Mouse (Mus musculus) neural tube, embryonic 15.5 days (tissue): ENCODE results near the gene Zfp646. TPM values are rescaled to one million over a fixed set of nuclear protein-coding genes. Genes with fewer than 3 reads are reported as not detected.

Experiments
- ATAC-seq: fragments of 200-750 bp; cut with Nextera tagmentation; 2 replicates; pipeline ENCODE4 v1.8.0; 2017; ENCODE audit warnings: mild to moderate bottlenecking, moderate TSS enrichment, moderate library complexity; ENCODE audit not compliant: low FRiP score
- H3K27ac ChIP-seq: fragments of 300-500 bp; sonication (generic); replicated peaks from 2 replicates; pipeline ENCODE4 v1.5.1; 2015; ENCODE audit warnings: mild to moderate bottlenecking, inconsistent platforms
- H3K27me3 ChIP-seq: fragments of 300-500 bp; sonication (generic); replicated peaks from 2 replicates; pipeline ENCODE4 v1.6.1; 2015; ENCODE audit warnings: inconsistent platforms
- H3K36me3 ChIP-seq: fragments of 300-500 bp; sonication (generic); 2 replicates; pipeline ENCODE4 v1.6.1; 2015; ENCODE audit warnings: inconsistent platforms
- H3K4me1 ChIP-seq: fragments of 300-500 bp; sonication (generic); 2 replicates; pipeline ENCODE4 v1.6.1; 2015; ENCODE audit warnings: inconsistent platforms
- H3K4me2 ChIP-seq: fragments of 300-500 bp; sonication (generic); 2 replicates; pipeline ENCODE4 v1.6.1; 2015; ENCODE audit warnings: inconsistent platforms, mild to moderate bottlenecking, moderate library complexity
- H3K4me3 ChIP-seq: fragments of 300-500 bp; sonication (generic); replicated peaks from 2 replicates; pipeline ENCODE4 v1.5.1; 2015; ENCODE audit warnings: mild to moderate bottlenecking, inconsistent platforms
- H3K9ac ChIP-seq: fragments of 300-500 bp; sonication (generic); replicated peaks from 2 replicates; pipeline ENCODE4 v1.6.1; 2015; ENCODE audit warnings: mild to moderate bottlenecking, inconsistent platforms
- H3K9me3 ChIP-seq: fragments of 300-500 bp; sonication (generic); replicated peaks from 2 replicates; pipeline ENCODE4 v1.6.1; 2016; ENCODE audit warnings: inconsistent platforms
- WGBS: fragments of 180-500 bp; shearing (Covaris S2); methylation state at CpG from one replicate; pipeline ENCODE4 v1.1.7; 2015; ENCODE audit warnings: mixed read lengths; 5-methylcytosine and 5-hydroxymethylcytosine counted together
- polyA plus RNA-seq: library from polyadenylated mRNA; unstranded; fragments of >200 nt; fragmentation: Nextera tagmentation; extraction: Ambion mirVana; gene quantifications from 2 replicates; pipeline ENCODE4 v1.2.1, GENCODE M21; 2015

The Zfp646 gene
- polyA plus RNA-seq, 1 experiment from 2014 or later, result 7.0 TPM

GRCm38 (mm10) chr7:127866434-127866833 lies 9.6 kb upstream of the Zfp646 start:
- Histone ChIP-seq H3K4me1 (peaks cover 11% of the 10 kb centered on the region), H3K9ac (no peak overlapping the region), H3K4me3 (no peak overlapping the region), H3K9me3 (no peaks in the 10 kb centered on the region), H3K27ac (no peak overlapping the region), H3K36me3 (peaks cover 49% of the 10 kb centered on the region), H3K27me3 (no peaks in the 10 kb centered on the region), H3K4me2 (no peak overlapping the region)
- ATAC-seq, result no peak
- 97% methylated on average over 12 of the region's 12 CpGs for WGBS

GRCm38 (mm10) chr7:127867641-127868040 lies 8.4 kb upstream of the Zfp646 start:
- WGBS, result 97% methylated on average over 18 of the region's 18 CpGs
- no peak overlapping the region for H3K4me2 ChIP-seq
- no peak overlapping the region for H3K4me3 ChIP-seq
- H3K4me1 ChIP-seq, result peaks cover 18% of the 10 kb centered on the region
- no peaks in the 10 kb centered on the region for H3K9me3 ChIP-seq
- H3K27me3 ChIP-seq, result no peaks in the 10 kb centered on the region
- no peak overlapping the region for H3K27ac ChIP-seq
- peaks cover 57% of the 10 kb centered on the region for H3K36me3 ChIP-seq
- no peak for ATAC-seq
- no peak overlapping the region for H3K9ac ChIP-seq

- Histone ChIP-seq H3K9ac (no peak overlapping the region), H3K9me3 (no peaks in the 10 kb centered on the region), H3K4me1 (peaks cover 32% of the 10 kb centered on the region), H3K27ac (peak overlapping the region; percentile 4; the same call in 1 of the 2 replicates), H3K36me3 (peaks cover 52% of the 10 kb centered on the region), H3K4me2 (no peak overlapping the region), H3K27me3 (no peaks in the 10 kb centered on the region), H3K4me3 (no peak overlapping the region)
- 67% methylated on average over 3 of the region's 3 CpGs for WGBS
- ATAC-seq, result no peak
Observed at GRCm38 (mm10) chr7:127869149-127869810, 6.7 kb upstream of the Zfp646 start.

- no peak overlapping the region for H3K9ac ChIP-seq
- ATAC-seq, result no peak
- no peaks in the 10 kb centered on the region for H3K27me3 ChIP-seq
- H3K4me1 ChIP-seq, result peaks cover 37% of the 10 kb centered on the region
- H3K4me3 ChIP-seq, result no peak overlapping the region
- H3K36me3 ChIP-seq, result peaks cover 47% of the 10 kb centered on the region
- H3K4me2 ChIP-seq, result no peak overlapping the region
- 87% methylated on average over 5 of the region's 5 CpGs for WGBS
- no peak overlapping the region for H3K27ac ChIP-seq
- no peaks in the 10 kb centered on the region for H3K9me3 ChIP-seq
Observed at GRCm38 (mm10) chr7:127870136-127870821, 5.7 kb upstream of the Zfp646 start.

- 5% methylated on average over 20 of the region's 20 CpGs for WGBS
- peak overlapping the region; percentile 100 for H3K27ac ChIP-seq
Observed at GRCm38 (mm10) chr7:127874812-127875626, 1.0 kb upstream of the Zfp646 start.

GRCm38 (mm10) chr7:127875627-127876001 lies 407 bp upstream of the Zfp646 start:
- peak overlapping the region; percentile 98 for H3K4me3 ChIP-seq
- peaks cover 40% of the 10 kb centered on the region for H3K4me1 ChIP-seq
- WGBS, result 0% methylated on average over 41 of the region's 43 CpGs
- H3K27ac ChIP-seq, result peak overlapping the region; percentile 100
- H3K27me3 ChIP-seq, result no peaks in the 10 kb centered on the region
- no peaks in the 10 kb centered on the region for H3K9me3 ChIP-seq
- H3K4me2 ChIP-seq, result peak overlapping the region; percentile 83
- peak; percentile 95 for ATAC-seq
- peak overlapping the region; percentile 98 for H3K9ac ChIP-seq
- peaks cover 33% of the 10 kb centered on the region for H3K36me3 ChIP-seq

More at GRCm38 (mm10) chr7:127874812-127875626, 1.0 kb upstream of the Zfp646 start:
- peak; percentile 21 for ATAC-seq
- Histone ChIP-seq H3K27me3 (no peaks in the 10 kb centered on the region), H3K9ac (peak overlapping the region; percentile 98), H3K9me3 (no peaks in the 10 kb centered on the region), H3K4me2 (peak overlapping the region; percentile 83), H3K36me3 (peaks cover 31% of the 10 kb centered on the region), H3K4me1 (peaks cover 40% of the 10 kb centered on the region), H3K4me3 (peak overlapping the region; percentile 98)

GRCm38 (mm10) chr7:127876467-127877348 lies 687 bp downstream of the Zfp646 start, which contains the start of gene Zfp668:
Gene Zfp668, minus strand, starts transcription at chr7:127876828.
- Histone ChIP-seq H3K4me1 (peaks cover 42% of the 10 kb centered on the region), H3K36me3 (peaks cover 40% of the 10 kb centered on the region), H3K4me2 (peak within 1 kb of the TSS; percentile 83), H3K9ac (peak within 1 kb of the TSS; percentile 98), H3K27ac (peak within 1 kb of the TSS; percentile 100), H3K9me3 (no peaks in the 10 kb centered on the region), H3K27me3 (no peaks in the 10 kb centered on the region), H3K4me3 (peak within 1 kb of the TSS; percentile 98)
- WGBS, result under 1% methylated on average over 60 of the region's 60 CpGs
- ATAC-seq, result peak; percentile 54

GRCm38 (mm10) chr7:127879301-127879700 lies 3.3 kb downstream of the Zfp646 start:
- no peak overlapping the region for H3K27ac ChIP-seq
- H3K4me1 ChIP-seq, result peaks cover 45% of the 10 kb centered on the region
- H3K4me2 ChIP-seq, result no peak overlapping the region
- H3K4me3 ChIP-seq, result no peak overlapping the region
- no peak overlapping the region for H3K9ac ChIP-seq
- H3K36me3 ChIP-seq, result peaks cover 58% of the 10 kb centered on the region
- H3K9me3 ChIP-seq, result no peaks in the 10 kb centered on the region
- WGBS, result 97% methylated on average over 9 of the region's 9 CpGs
- ATAC-seq, result no peak
- H3K27me3 ChIP-seq, result no peaks in the 10 kb centered on the region

GRCm38 (mm10) chr7:127880431-127880830 lies 4.4 kb downstream of the Zfp646 start:
- H3K4me1 ChIP-seq, result peaks cover 50% of the 10 kb centered on the region
- WGBS, result 83% methylated on average over 12 of the region's 12 CpGs
- no peak overlapping the region for H3K4me3 ChIP-seq
- H3K36me3 ChIP-seq, result peaks cover 68% of the 10 kb centered on the region
- no peak overlapping the region for H3K27ac ChIP-seq
- ATAC-seq, result no peak
- H3K4me2 ChIP-seq, result no peak overlapping the region
- no peaks in the 10 kb centered on the region for H3K9me3 ChIP-seq
- H3K9ac ChIP-seq, result no peak overlapping the region
- no peaks in the 10 kb centered on the region for H3K27me3 ChIP-seq

- no peaks in the 10 kb centered on the region for H3K27me3 ChIP-seq
- no peak overlapping the region for H3K27ac ChIP-seq
- H3K36me3 ChIP-seq, result peaks cover 85% of the 10 kb centered on the region
- H3K9ac ChIP-seq, result no peak overlapping the region
- H3K4me2 ChIP-seq, result no peak overlapping the region
- WGBS, result 68% methylated on average over 6 of the region's 6 CpGs
- H3K9me3 ChIP-seq, result no peaks in the 10 kb centered on the region
- no peak for ATAC-seq
- H3K4me1 ChIP-seq, result peaks cover 41% of the 10 kb centered on the region
- no peak overlapping the region for H3K4me3 ChIP-seq
Observed at GRCm38 (mm10) chr7:127885951-127886350, 9.9 kb downstream of the Zfp646 start.

- no peak overlapping the region for H3K9ac ChIP-seq
- 96% methylated on average over 6 of the region's 6 CpGs for whole genome bisulfite sequencing
- H3K9me3 ChIP-seq, result no peaks in the 10 kb centered on the region
- peaks cover 40% of the 10 kb centered on the region for H3K4me1 ChIP-seq
- H3K27ac ChIP-seq, result no peak overlapping the region
- H3K4me3 ChIP-seq, result no peak overlapping the region
- H3K36me3 ChIP-seq, result peaks cover 81% of the 10 kb centered on the region
- H3K4me2 ChIP-seq, result no peak overlapping the region
- no peaks in the 10 kb centered on the region for H3K27me3 ChIP-seq
- no peak for ATAC-seq
Observed at GRCm38 (mm10) chr7:127886551-127886950, 10.5 kb downstream of the Zfp646 start.
